32 mouse cellular contexts compared by ENCODE assay signal in the genomic region with DNA sequence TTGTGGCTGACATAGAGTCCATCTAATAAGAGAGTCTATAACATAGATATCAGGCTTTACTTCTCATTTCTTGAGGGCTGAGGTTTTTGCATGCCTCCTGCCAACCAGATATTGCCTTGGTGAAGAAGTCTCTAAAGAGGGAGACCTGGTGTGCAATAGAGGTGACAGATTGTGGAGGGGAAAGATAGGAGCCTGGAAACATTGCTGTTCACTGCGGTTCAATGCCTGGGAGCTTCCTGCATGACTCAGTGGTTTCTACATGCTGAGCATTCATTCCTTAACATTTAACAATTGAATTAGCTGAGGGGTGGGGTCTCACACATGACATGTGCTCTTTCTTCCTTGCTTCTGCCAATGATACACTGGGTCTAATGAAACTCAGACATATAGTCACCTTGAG. TPM values are rescaled to one million over a fixed set of nuclear protein-coding genes. Genes with fewer than 3 reads are reported as not detected.
DNase-seq lines count a peak whose midpoint lies in the region; ATAC-seq and TF ChIP-seq lines count a peak whose summit lies in the region.
"Had no signal": no experiment of that assay in that cellular context is flagged by ENCODE, and none has a peak within 500 bp of the region (broad histone marks: within the 10 kb centered on the region; RNA-seq: fewer than 3 reads in every experiment).

No protein-coding gene starts in this region.

- no peaks in the 10 kb centered on the region for H3K36me3 ChIP-seq in MEL (ENCODE audit: control insufficient read depth in 1 of 2, insufficient read depth in 2 of 2, low read length in 2 of 2)
- H3K36me3 ChIP-seq in forebrain, embryonic 14.5 days (ENCODE audit: control insufficient read depth, insufficient read depth, low read length): no peaks in the 10 kb centered on the region
- H3K36me3 ChIP-seq: embryonic facial prominence, embryonic 13.5 days; embryonic facial prominence, embryonic 15.5 days; forebrain, embryonic 10.5 days; forebrain, embryonic 12.5 days; forebrain, embryonic 15.5 days; G1E had no signal

- no peak overlapping the region for H3K27ac ChIP-seq in MEL (ENCODE audit: control insufficient read depth, low read depth, low read length)
- H3K27ac ChIP-seq in forebrain, embryonic 14.5 days (ENCODE audit: low read depth, low read length): no peak overlapping the region
- H3K27ac ChIP-seq: embryonic facial prominence, embryonic 13.5 days; embryonic facial prominence, embryonic 15.5 days; forebrain, embryonic 10.5 days; forebrain, embryonic 12.5 days; forebrain, embryonic 15.5 days had no signal

- H3K27me3 ChIP-seq in MEL (ENCODE audit: control insufficient read depth in 1 of 2, insufficient read depth in 2 of 2, low read length in 2 of 2): no peaks in the 10 kb centered on the region
- H3K27me3 ChIP-seq in forebrain, embryonic 14.5 days (replicated peaks; ENCODE audit: control insufficient read depth, insufficient read depth, low read length): no peaks in the 10 kb centered on the region
- H3K27me3 ChIP-seq: embryonic facial prominence, embryonic 13.5 days; embryonic facial prominence, embryonic 15.5 days; forebrain, embryonic 12.5 days; forebrain, embryonic 15.5 days; Patski had no signal

- WGBS in forebrain, embryonic 14.5 days: 92% methylated on average over 1 of the region's 1 CpGs

- no peak overlapping the region for H3K4me3 ChIP-seq in MEL (ENCODE audit: control insufficient read depth in 1 of 2, insufficient read depth in 1 of 2, low read depth in 2 of 2, low read length in 2 of 2)
- H3K4me3 ChIP-seq in forebrain, embryonic 14.5 days (ENCODE audit: low read depth, low read length): no peak overlapping the region
- H3K4me3 ChIP-seq: embryonic facial prominence, embryonic 13.5 days; embryonic facial prominence, embryonic 15.5 days; erythroblast, embryonic 14.5 days; forebrain, embryonic 10.5 days; forebrain, embryonic 12.5 days; forebrain, embryonic 15.5 days had no signal

- no peak overlapping the region for H3K4me2 ChIP-seq in forebrain, embryonic 14.5 days (ENCODE audit: low read length)
- H3K4me2 ChIP-seq: embryonic facial prominence, embryonic 13.5 days; embryonic facial prominence, embryonic 15.5 days; forebrain, embryonic 12.5 days; forebrain, embryonic 15.5 days had no signal

- no peak for TF ChIP-seq RAD21 in MEL (IDR thresholded peaks at IDR 0.05; ENCODE audit: low read depth, low read length)

- no peaks in the 10 kb centered on the region for H3K79me2 ChIP-seq in MEL (ENCODE audit: control insufficient read depth, insufficient read depth, low read length, poor library complexity)

- H3K4me1 ChIP-seq in MEL (ENCODE audit: control insufficient read depth in 1 of 2, insufficient read depth in 2 of 2, low read length in 2 of 2): no peaks in the 10 kb centered on the region
- H3K4me1 ChIP-seq in forebrain, embryonic 14.5 days (ENCODE audit: control insufficient read depth, insufficient read depth, low read length): no peaks in the 10 kb centered on the region
- H3K4me1 ChIP-seq: embryonic facial prominence, embryonic 13.5 days; embryonic facial prominence, embryonic 15.5 days; forebrain, embryonic 10.5 days; forebrain, embryonic 12.5 days; forebrain, embryonic 15.5 days had no signal

- TF ChIP-seq POLR2A in MEL (IDR thresholded peaks at IDR 0.05; ENCODE audit: control insufficient read depth in 1 of 2, insufficient read depth in 1 of 2, low read depth in 1 of 2, low read length in 2 of 2, poor library complexity in 1 of 2): no peak

- H3K9me3 ChIP-seq in MEL (replicated peaks; ENCODE audit: insufficient read depth, low read length): no peaks in the 10 kb centered on the region
- H3K9me3 ChIP-seq in forebrain, embryonic 14.5 days (replicated peaks; ENCODE audit: control insufficient read depth, low read length): no peaks in the 10 kb centered on the region
- H3K9me3 ChIP-seq: embryonic facial prominence, embryonic 13.5 days; embryonic facial prominence, embryonic 15.5 days; forebrain, embryonic 10.5 days; forebrain, embryonic 12.5 days; forebrain, embryonic 15.5 days had no signal

- no peak for TF ChIP-seq CTCF in MEL (IDR thresholded peaks at IDR 0.05 in 2 of 3, conservative IDR thresholded peaks at IDR 0.05 in 1 of 3; ENCODE audit: control insufficient read depth in 1 of 3, insufficient read depth in 1 of 3, low read depth in 2 of 3, low read length in 3 of 3, poor library complexity in 1 of 3, severe bottlenecking in 1 of 3)

- H3K9ac ChIP-seq in MEL (ENCODE audit: control insufficient read depth, low read depth, low read length, poor library complexity, severe bottlenecking): no peak overlapping the region
- no peak overlapping the region for H3K9ac ChIP-seq in forebrain, embryonic 14.5 days (ENCODE audit: low read length)
- H3K9ac ChIP-seq: embryonic facial prominence, embryonic 13.5 days; embryonic facial prominence, embryonic 15.5 days; forebrain, embryonic 12.5 days; forebrain, embryonic 15.5 days; forebrain, postnatal 0 days had no signal

- DNase-seq in MEL (ENCODE audit: low read depth, low spot score): peak; percentile 16
- peak; percentile 4 for DNase-seq in ZHBTc4 (ENCODE audit: low read depth, low spot score)
- no peak for DNase-seq in right cerebral cortex, postnatal 10 days (ENCODE audit: low spot score in 2 of 2)
- DNase-seq in urinary bladder, adult 2 months (ENCODE audit: low spot score): no peak
- no peak for DNase-seq in forebrain, embryonic 14.5 days (ENCODE audit: low spot score)
- DNase-seq: adrenal gland, adult 2 months; adrenal gland, postnatal 10 days; adrenal gland, postnatal 25 days; B cell, adult 2 months; cerebellum, adult 11 months; cerebellum, adult 18-20 months; cerebellum, adult 8-10 months; cerebellum, adult 9-11 months; cerebellum, postnatal 14 days; cerebellum, postnatal 36 days; embryo, embryonic 11 days; forebrain, postnatal 0 days had no signal

- peak; percentile 18; the same call in 1 of the 2 replicates for ATAC-seq in granulocyte monocyte progenitor cell, adult 5-6 weeks (replicated peaks; ENCODE audit: poor library complexity, severe bottlenecking)
- no peak for ATAC-seq in forebrain, embryonic 14.5 days
- ATAC-seq: CD4-positive, CD25-positive, alpha-beta regulatory T cell, adult 4 months; forebrain, embryonic 15.5 days; forebrain, postnatal 0 days; Patski had no signal

- TF ChIP-seq EP300 in MEL (IDR thresholded peaks at IDR 0.05; ENCODE audit: low read depth in 1 of 2, low read length in 2 of 2): no peak

TF ChIP-seq in MEL, 35 proteins besides CTCF, POLR2A, EP300 and RAD21:
- TF ChIP-seq SMC3 (IDR thresholded peaks at IDR 0.05; ENCODE audit: low read depth, low read length) (no peak), POLR2AphosphoS2 (IDR thresholded peaks at IDR 0.05; ENCODE audit: low read length) (no peak), RCOR1 (IDR thresholded peaks at IDR 0.05; ENCODE audit: low read depth, low read length) (no peak), MAFK (IDR thresholded peaks at IDR 0.05; ENCODE audit: borderline replicate concordance, low read depth, low read length) (no peak), MAZ (IDR thresholded peaks at IDR 0.05; ENCODE audit: low read depth, low read length) (no peak), ZMIZ1 (IDR thresholded peaks at IDR 0.05; ENCODE audit: low read depth, low read length) (no peak), MEF2A (IDR thresholded peaks at IDR 0.05; ENCODE audit: extremely low read depth, insufficient replicate concordance, low read depth, low read length, poor library complexity, severe bottlenecking) (no peak), ELF1 (IDR thresholded peaks at IDR 0.05; ENCODE audit: low read depth, low read length) (no peak), CHD1 (IDR thresholded peaks at IDR 0.05; ENCODE audit: low read depth, low read length) (no peak), TCF12 (IDR thresholded peaks at IDR 0.05; ENCODE audit: low read depth, low read length) (no peak), TBP (IDR thresholded peaks at IDR 0.05; ENCODE audit: low read depth, low read length) (no peak), GABPA (IDR thresholded peaks at IDR 0.05; ENCODE audit: low read depth, low read length) (no peak)

RNA-seq across cellular contexts. Expression of a gene that starts 4.7 kb away (rescaled TPM):
- not detected in 2 replicates for total RNA-seq in MEL (2012; rRNA removed)
- polyA plus RNA-seq in MEL (2012; ENCODE audit: insufficient read depth in 1 of 2, insufficient read length in 2 of 2, low read depth in 1 of 2, low replicate concordance in 2 of 2, missing spikeins in 1 of 2): not detected
- not detected in 2 replicates for total RNA-seq in granulocyte monocyte progenitor cell, adult 5-6 weeks (2014; fragmentation: Nextera tagmentation)
- total RNA-seq in granulocyte monocyte progenitor cell, adult 5-6 weeks (2017): not detected in 2 replicates
- polyA plus RNA-seq in urinary bladder, adult 2 months (2012; rRNA removed): 0.84 and 1.7 TPM in 2 replicates
- not detected in 2 replicates for polyA plus RNA-seq in forebrain, embryonic 14.5 days (2014; fragmentation: Nextera tagmentation; extraction: Ambion mirVana)
- total RNA-seq: CH12.LX; forebrain, postnatal 0 days had no signal
- polyA plus RNA-seq: adrenal gland, adult 2 months; brain, embryonic 14.5 days; CD4-positive, CD25-positive, alpha-beta regulatory T cell, adult 4 months; cortical plate, adult 2 months; embryonic facial prominence, embryonic 11.5 days; embryonic facial prominence, embryonic 13.5 days; embryonic facial prominence, embryonic 15.5 days; erythroblast, embryonic 14.5 days; forebrain, embryonic 10.5 days; forebrain, embryonic 12.5 days; forebrain, embryonic 15.5 days; forebrain, postnatal 0 days; G1E; Patski had no signal

RNA-seq across cellular contexts. Expression of a gene that starts 10.6 kb away (rescaled TPM):
- not detected in 2 replicates for total RNA-seq in MEL (2012; rRNA removed)
- polyA plus RNA-seq in MEL (2012; ENCODE audit: insufficient read depth in 1 of 2, insufficient read length in 2 of 2, low read depth in 1 of 2, low replicate concordance in 2 of 2, missing spikeins in 1 of 2): not detected
- not detected in 2 replicates for total RNA-seq in granulocyte monocyte progenitor cell, adult 5-6 weeks (2014; fragmentation: Nextera tagmentation)
- not detected in 2 replicates for total RNA-seq in granulocyte monocyte progenitor cell, adult 5-6 weeks (2017)
- polyA plus RNA-seq in urinary bladder, adult 2 months (2012; rRNA removed): not detected in 2 replicates
- polyA plus RNA-seq in forebrain, embryonic 14.5 days (2014; fragmentation: Nextera tagmentation; extraction: Ambion mirVana): not detected in 2 replicates
- total RNA-seq: adrenal gland, adult 2 months; adrenal gland, postnatal 10 days; adrenal gland, postnatal 25 days; adrenal gland, postnatal 4 days; CH12.LX; forebrain, postnatal 0 days had no signal
- polyA plus RNA-seq: adrenal gland, adult 2 months; brain, embryonic 14.5 days; CD4-positive, CD25-positive, alpha-beta regulatory T cell, adult 4 months; cortical plate, adult 2 months; embryonic facial prominence, embryonic 11.5 days; embryonic facial prominence, embryonic 13.5 days; embryonic facial prominence, embryonic 15.5 days; erythroblast, embryonic 14.5 days; forebrain, embryonic 10.5 days; forebrain, embryonic 12.5 days; forebrain, embryonic 15.5 days; forebrain, postnatal 0 days; G1E; Patski had no signal

RNA-seq across cellular contexts. Expression of a gene that starts 22.2 kb away (rescaled TPM):
- not detected in 2 replicates for total RNA-seq in MEL (2012; rRNA removed)
- not detected for polyA plus RNA-seq in MEL (2012; ENCODE audit: insufficient read depth in 1 of 2, insufficient read length in 2 of 2, low read depth in 1 of 2, low replicate concordance in 2 of 2, missing spikeins in 1 of 2)
- not detected in 2 replicates for total RNA-seq in granulocyte monocyte progenitor cell, adult 5-6 weeks (2014; fragmentation: Nextera tagmentation)
- not detected in 2 replicates for total RNA-seq in granulocyte monocyte progenitor cell, adult 5-6 weeks (2017)
- polyA plus RNA-seq in urinary bladder, adult 2 months (2012; rRNA removed): not detected in 2 replicates
- not detected in 2 replicates for polyA plus RNA-seq in forebrain, embryonic 14.5 days (2014; fragmentation: Nextera tagmentation; extraction: Ambion mirVana)
- total RNA-seq: adrenal gland, postnatal 25 days; CH12.LX; forebrain, postnatal 0 days; G1E had no signal
- polyA plus RNA-seq: adrenal gland, adult 2 months; brain, embryonic 14.5 days; CD4-positive, CD25-positive, alpha-beta regulatory T cell, adult 4 months; cortical plate, adult 2 months; embryonic facial prominence, embryonic 11.5 days; embryonic facial prominence, embryonic 13.5 days; embryonic facial prominence, embryonic 15.5 days; erythroblast, embryonic 14.5 days; forebrain, embryonic 10.5 days; forebrain, embryonic 12.5 days; forebrain, embryonic 15.5 days; forebrain, postnatal 0 days; G1E had no signal

RNA-seq across cellular contexts. Expression of a gene that starts 30.6 kb away (rescaled TPM):
- not detected in 2 replicates for total RNA-seq in MEL (2012; rRNA removed)
- not detected for polyA plus RNA-seq in MEL (2012; ENCODE audit: insufficient read depth in 1 of 2, insufficient read length in 2 of 2, low read depth in 1 of 2, low replicate concordance in 2 of 2, missing spikeins in 1 of 2)
- total RNA-seq in granulocyte monocyte progenitor cell, adult 5-6 weeks (2014; fragmentation: Nextera tagmentation): not detected in 2 replicates
- not detected in 2 replicates for total RNA-seq in granulocyte monocyte progenitor cell, adult 5-6 weeks (2017)
- polyA plus RNA-seq in urinary bladder, adult 2 months (2012; rRNA removed): 4.5 and 5.4 TPM in 2 replicates
- polyA plus RNA-seq in forebrain, embryonic 14.5 days (2014; fragmentation: Nextera tagmentation; extraction: Ambion mirVana): not detected in 2 replicates
- total RNA-seq: CH12.LX; forebrain, postnatal 0 days had no signal
- polyA plus RNA-seq: brain, embryonic 14.5 days; CD4-positive, CD25-positive, alpha-beta regulatory T cell, adult 4 months; embryonic facial prominence, embryonic 11.5 days; embryonic facial prominence, embryonic 13.5 days; erythroblast, embryonic 14.5 days; forebrain, embryonic 10.5 days; forebrain, embryonic 12.5 days; forebrain, embryonic 15.5 days; forebrain, postnatal 0 days; G1E had no signal

Comparison
In these comparisons a context has a peak if more than half of its experiments do, and no peak if none do; other contexts are left out.
1. DNase-seq: peak in MEL (single experiment) and ZHBTc4 (single experiment); none in right cerebral cortex, postnatal 10 days (0 of 2), urinary bladder, adult 2 months (single experiment) and forebrain, embryonic 14.5 days (single experiment).